Mouse (Mus musculus) neutrophil, adult 5-6 weeks (primary cell): ENCODE measurements at regions not wholly inside any gene's neighbourhood (a gene's known extent, or its start where the extent isn't known, plus 50 kb on each side); places are given as distances from the start of the nearest gene placed in this dataset.
"Not testable (repeated sequence)": the region's sequence is repeated elsewhere in the genome, so short reads cannot be mapped to it uniquely, and the experiment has no call there.

ENCODE experiments used
- ATAC-seq: fragments of 151-379, 151-347 bp; 2 replicates; pipeline ENCODE4 v1.8.0; 2017; ENCODE audit warnings: mild to moderate bottlenecking, moderate TSS enrichment; ENCODE audit not compliant: insufficient number of reproducible peaks, poor library complexity, low FRiP score, severe bottlenecking; ENCODE audit errors: extremely low read depth

- ATAC-seq: not testable (repeated sequence)
These were observed 279.6 kb upstream of the 3110018I06Rik start for GRCm38 (mm10) chr12:107208826-107209225.

GRCm38 (mm10) chr12:107212826-107213225, 275.6 kb upstream of the 3110018I06Rik start:
- no peak for ATAC-seq

GRCm38 (mm10) chr12:107216119-107216518, 272.3 kb upstream of the 3110018I06Rik start:
- no peak for ATAC-seq

GRCm38 (mm10) chr12:107221276-107221970, 267.0 kb upstream of the 3110018I06Rik start:
- ATAC-seq: no peak

- peak; percentile 7; the same call in 1 of the 2 replicates for ATAC-seq
These were observed 266.3 kb upstream of the 3110018I06Rik start for GRCm38 (mm10) chr12:107222106-107222505.

GRCm38 (mm10) chr12:107230097-107230496, 258.3 kb upstream of the 3110018I06Rik start:
- ATAC-seq: no peak

GRCm38 (mm10) chr12:107231629-107232028, 256.8 kb upstream of the 3110018I06Rik start:
- ATAC-seq: no peak

GRCm38 (mm10) chr12:107250747-107251470, 237.5 kb upstream of the 3110018I06Rik start:
- ATAC-seq: no peak

GRCm38 (mm10) chr12:107251981-107252380, 236.5 kb upstream of the 3110018I06Rik start:
- ATAC-seq: no peak

- ATAC-seq: no peak
These were observed 226.4 kb upstream of the 3110018I06Rik start for GRCm38 (mm10) chr12:107262076-107262475.

GRCm38 (mm10) chr12:107262516-107262915, 225.9 kb upstream of the 3110018I06Rik start:
- no peak for ATAC-seq

GRCm38 (mm10) chr12:107266696-107267095, 221.7 kb upstream of the 3110018I06Rik start:
- ATAC-seq: no peak

GRCm38 (mm10) chr12:107285622-107286021, 202.8 kb upstream of the 3110018I06Rik start:
- no peak for ATAC-seq

GRCm38 (mm10) chr12:107291377-107291776, 197.1 kb upstream of the 3110018I06Rik start:
- no peak for ATAC-seq

- ATAC-seq: no peak
These were observed 181.2 kb upstream of the 3110018I06Rik start for GRCm38 (mm10) chr12:107307094-107307740.

- ATAC-seq: no peak
These were observed 173.0 kb upstream of the 3110018I06Rik start for GRCm38 (mm10) chr12:107315446-107315845.

- no peak for ATAC-seq
These were observed 165.6 kb upstream of the 3110018I06Rik start for GRCm38 (mm10) chr12:107322861-107323260.

GRCm38 (mm10) chr12:107326101-107326500, 162.3 kb upstream of the 3110018I06Rik start:
- no peak for ATAC-seq

GRCm38 (mm10) chr12:107327107-107327770, 161.2 kb upstream of the 3110018I06Rik start:
- no peak for ATAC-seq
